Mouse (Mus musculus) stomach, postnatal 0 days (tissue): ENCODE measurements around the gene Zdhhc1. TPM values are rescaled to one million over a fixed set of nuclear protein-coding genes. Genes with fewer than 3 reads are reported as not detected.

Source experiments
- ATAC-seq: fragments of 200-750 bp; cut with Nextera tagmentation; 2 replicates; pipeline ENCODE4 v1.8.0; 2017; ENCODE audit not compliant: low FRiP score, low TSS enrichment
- DNase-seq: peaks from one replicate; pipeline ENCODE4 v3.0.0-alpha.2; 2016; ENCODE audit warnings: low spot score
- H3K27ac ChIP-seq: fragments of 300-500 bp; sonication (generic); replicated peaks from 2 replicates; pipeline ENCODE4 v1.5.1; 2014; ENCODE audit warnings: mild to moderate bottlenecking, control low read depth
- H3K27me3 ChIP-seq: fragments of 300-500 bp; sonication (generic); 2 replicates; pipeline ENCODE4 v1.6.1; 2014; ENCODE audit warnings: low read length; ENCODE audit not compliant: control insufficient read depth, insufficient read depth
- H3K36me3 ChIP-seq: fragments of 300-500 bp; sonication (generic); 2 replicates; pipeline ENCODE4 v1.6.1; 2014; ENCODE audit warnings: low read length, mixed read lengths; ENCODE audit not compliant: control insufficient read depth, insufficient read depth
- H3K4me1 ChIP-seq: fragments of 300-500 bp; sonication (generic); replicated peaks from 2 replicates; pipeline ENCODE4 v1.6.1; 2014; ENCODE audit warnings: antibody characterized with exemption; ENCODE audit not compliant: control insufficient read depth, insufficient read depth
- H3K4me2 ChIP-seq: fragments of 300-500 bp; sonication (generic); replicated peaks from 2 replicates; pipeline ENCODE4 v1.6.1; 2014; ENCODE audit warnings: low read depth, mild to moderate bottlenecking, control low read depth, moderate library complexity
- H3K4me3 ChIP-seq: fragments of 300-500 bp; sonication (generic); 2 replicates; pipeline ENCODE4 v1.5.1; 2014; ENCODE audit warnings: low read depth, low read length, control low read depth
- H3K9ac ChIP-seq: fragments of 300-500 bp; sonication (generic); 2 replicates; pipeline ENCODE4 v1.6.1; 2014; ENCODE audit warnings: mild to moderate bottlenecking, low read length, control low read depth, mixed read lengths
- H3K9me3 ChIP-seq: fragments of 300-500 bp; sonication (generic); 2 replicates; pipeline ENCODE4 v1.6.1; 2016; ENCODE audit warnings: low read length; ENCODE audit not compliant: control insufficient read depth
- CTCF ChIP-seq: IDR thresholded peaks from 2 replicates; pipeline ENCODE4 v1.5.1; 2016; ENCODE audit warnings: antibody characterized with exemption, low read depth, mild to moderate bottlenecking, moderate library complexity
- EP300 ChIP-seq: optimal IDR thresholded peaks from 2 replicates; pipeline ENCODE3; 2016; ENCODE audit warnings: antibody characterized with exemption
- WGBS: fragments of 180-500 bp; shearing (Covaris S2); extraction: QIAGEN DNeasy Blood & Tissue Kit; methylation state at CpG from one replicate; pipeline ENCODE4 v1.1.7; 2014; 5-methylcytosine and 5-hydroxymethylcytosine counted together
- polyA plus RNA-seq: library from polyadenylated mRNA; unstranded; fragments of >200 nt; fragmentation: Nextera tagmentation; extraction: Ambion mirVana; gene quantifications from 2 replicates; pipeline ENCODE4 v1.2.1, GENCODE M21; 2015

Zdhhc1 gene
- polyA plus RNA-seq, 1 experiment from 2014 or later, result 15.6 TPM

GRCm38 (mm10) chr8:105516018-105516645 lies 19.4 kb upstream of the Zdhhc1 start:
- H3K27me3 ChIP-seq, result no peaks in the 10 kb centered on the region
- peak overlapping the region; percentile 47 for H3K4me2 ChIP-seq
- peak; percentile 84 for DNase-seq
- H3K9ac ChIP-seq, result no peak overlapping the region
- no peak overlapping the region for H3K4me3 ChIP-seq
- peak; percentile 74 for ATAC-seq
- peaks cover 8% of the 10 kb centered on the region; the same call in 1 of the 2 replicates for H3K4me1 ChIP-seq
- no peaks in the 10 kb centered on the region for H3K9me3 ChIP-seq
- no peak for TF ChIP-seq EP300
- peak; percentile 94 for TF ChIP-seq CTCF
- 17% methylated on average over 12 of the region's 12 CpGs for WGBS
- no peaks in the 10 kb centered on the region for H3K36me3 ChIP-seq
- no peak overlapping the region for H3K27ac ChIP-seq

GRCm38 (mm10) chr8:105514656-105515055 lies 18.0 kb upstream of the Zdhhc1 start:
- Histone ChIP-seq H3K27me3 (no peaks in the 10 kb centered on the region), H3K4me3 (no peak overlapping the region), H3K36me3 (no peaks in the 10 kb centered on the region), H3K9me3 (no peaks in the 10 kb centered on the region), H3K4me2 (no peak overlapping the region), H3K9ac (no peak overlapping the region), H3K4me1 (peaks cover 8% of the 10 kb centered on the region; the same call in 1 of the 2 replicates), H3K27ac (no peak overlapping the region)
- ATAC-seq (no peak; the same call in 1 of the 2 replicates), DNase-seq (peak; percentile 50)
- 55% methylated on average over 5 of the region's 5 CpGs for WGBS
- no peak for TF ChIP-seq EP300
- no peak for TF ChIP-seq CTCF

GRCm38 (mm10) chr8:105514194-105514593 lies 17.5 kb upstream of the Zdhhc1 start:
- H3K36me3 ChIP-seq, result no peaks in the 10 kb centered on the region
- no peak overlapping the region for H3K4me3 ChIP-seq
- H3K9me3 ChIP-seq, result no peaks in the 10 kb centered on the region
- H3K4me1 ChIP-seq, result peaks cover 8% of the 10 kb centered on the region; the same call in 1 of the 2 replicates
- no peaks in the 10 kb centered on the region for H3K27me3 ChIP-seq
- ATAC-seq (no peak), DNase-seq (no peak)
- 83% methylated on average over 6 of the region's 6 CpGs for WGBS
- TF ChIP-seq CTCF (no peak), EP300 (no peak)
- H3K4me2 ChIP-seq, result no peak overlapping the region
- H3K27ac ChIP-seq, result peak overlapping the region; percentile 35
- no peak overlapping the region for H3K9ac ChIP-seq

- H3K4me3 ChIP-seq, result no peak overlapping the region
- peak overlapping the region; percentile 56; the same call in 1 of the 2 replicates for H3K27ac ChIP-seq
- ATAC-seq (peak; percentile 53), DNase-seq (peak; percentile 57)
- H3K9ac ChIP-seq, result no peak overlapping the region
- H3K36me3 ChIP-seq, result no peaks in the 10 kb centered on the region
- no peaks in the 10 kb centered on the region for H3K27me3 ChIP-seq
- H3K4me2 ChIP-seq, result no peak overlapping the region
- H3K9me3 ChIP-seq, result no peaks in the 10 kb centered on the region
- H3K4me1 ChIP-seq, result no peaks in the 10 kb centered on the region
- 19% methylated on average over 12 of the region's 12 CpGs for WGBS
- no peak for TF ChIP-seq EP300
- no peak for TF ChIP-seq CTCF
Measured at GRCm38 (mm10) chr8:105509997-105510735, 13.5 kb upstream of the Zdhhc1 start.

- H3K36me3 ChIP-seq, result no peaks in the 10 kb centered on the region
- H3K4me1 ChIP-seq, result no peaks in the 10 kb centered on the region
- no peaks in the 10 kb centered on the region for H3K9me3 ChIP-seq
- no peak overlapping the region for H3K4me3 ChIP-seq
- H3K4me2 ChIP-seq, result no peak overlapping the region
- DNase-seq (no peak), ATAC-seq (no peak)
- no peak overlapping the region for H3K9ac ChIP-seq
- H3K27me3 ChIP-seq, result no peaks in the 10 kb centered on the region
- TF ChIP-seq CTCF (no peak), EP300 (no peak)
- 53% methylated on average over 2 of the region's 2 CpGs for WGBS
- no peak overlapping the region for H3K27ac ChIP-seq
Measured at GRCm38 (mm10) chr8:105508758-105509157, 12.1 kb upstream of the Zdhhc1 start.

GRCm38 (mm10) chr8:105506977-105507376 lies 10.3 kb upstream of the Zdhhc1 start:
- no peak for DNase-seq
- H3K27me3 ChIP-seq, result no peaks in the 10 kb centered on the region
- H3K36me3 ChIP-seq, result no peaks in the 10 kb centered on the region
- H3K4me2 ChIP-seq, result no peak overlapping the region
- 65% methylated on average over 6 of the region's 6 CpGs for WGBS
- H3K9me3 ChIP-seq, result no peaks in the 10 kb centered on the region
- H3K9ac ChIP-seq, result no peak overlapping the region
- no peak overlapping the region for H3K4me3 ChIP-seq
- no peak for ATAC-seq
- H3K27ac ChIP-seq, result 0 out of 2 replicates have a peak overlapping the region, but pooled peaks have one; percentile 35
- TF ChIP-seq CTCF (no peak), EP300 (no peak)
- H3K4me1 ChIP-seq, result no peaks in the 10 kb centered on the region
